Mouse (Mus musculus) megakaryocyte, embryonic 14.5 days (primary cell): ENCODE results near the gene Rpl18a.

Source experiments
- FLI1 ChIP-seq: IDR thresholded peaks from 2 replicates; pipeline ENCODE4 v1.6.1; 2012; ENCODE audit warnings: low read length, inconsistent platforms, mixed read lengths
- GATA1 ChIP-seq: IDR thresholded peaks from 3 replicates; pipeline ENCODE4 v1.6.1; 2012; ENCODE audit warnings: mixed read lengths, low read length, inconsistent platforms, borderline replicate concordance

DNA sequence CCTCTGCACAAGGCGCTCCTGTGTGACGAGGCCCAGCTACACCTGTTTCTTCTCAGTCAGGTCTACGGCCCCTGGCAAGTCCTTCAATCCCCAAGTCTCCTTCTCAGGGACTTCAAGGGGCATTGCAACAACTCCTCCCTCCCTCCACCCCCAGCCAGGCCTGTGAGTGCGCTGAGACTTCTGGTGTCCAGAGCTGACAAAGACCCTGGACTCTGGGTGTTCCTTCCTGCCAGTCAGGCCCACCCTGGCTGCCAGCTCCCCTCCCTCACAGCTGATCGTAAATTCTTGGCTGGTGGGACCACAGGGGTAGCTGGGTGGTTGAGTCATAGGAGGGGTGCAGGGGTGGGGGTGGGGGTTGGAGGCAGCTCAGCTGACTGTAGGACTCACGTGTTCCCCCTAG lies 45.4 kb downstream of the Rpl18a start:
- TF ChIP-seq GATA1 (no peak), FLI1 (no peak)
